Mouse (Mus musculus) cerebellum, postnatal 36 days (tissue): ENCODE data around the gene Il22ra2.

ENCODE experiments used
- DNase-seq, 2 experiments: peaks; one replicate each; pipeline ENCODE4 v3.0.0; 2021 to 2022; ENCODE audit warnings: mixed read lengths in 2 of 2

Il22ra2 gene

DNA sequence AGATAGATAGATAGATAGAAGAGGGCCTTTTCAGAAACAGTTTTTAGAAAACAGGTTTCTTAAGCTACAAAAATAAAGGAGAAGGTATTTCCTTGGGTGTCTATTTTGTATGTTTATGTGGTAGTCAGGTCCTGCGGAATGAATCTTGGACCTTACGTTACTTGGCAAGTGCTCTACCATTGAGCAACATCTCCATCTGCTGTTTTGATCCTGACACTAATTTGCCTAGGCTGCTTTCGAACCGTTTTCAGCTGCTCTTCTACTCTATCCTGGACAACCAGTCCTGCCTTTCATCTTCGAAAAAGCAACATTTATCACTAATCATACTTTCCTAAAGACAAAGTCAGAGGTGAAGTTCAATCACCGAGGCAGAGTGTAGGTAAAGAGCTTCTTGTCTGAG is 18.6 kb upstream of the Il22ra2 start:
- DNase-seq = no peak

DNA sequence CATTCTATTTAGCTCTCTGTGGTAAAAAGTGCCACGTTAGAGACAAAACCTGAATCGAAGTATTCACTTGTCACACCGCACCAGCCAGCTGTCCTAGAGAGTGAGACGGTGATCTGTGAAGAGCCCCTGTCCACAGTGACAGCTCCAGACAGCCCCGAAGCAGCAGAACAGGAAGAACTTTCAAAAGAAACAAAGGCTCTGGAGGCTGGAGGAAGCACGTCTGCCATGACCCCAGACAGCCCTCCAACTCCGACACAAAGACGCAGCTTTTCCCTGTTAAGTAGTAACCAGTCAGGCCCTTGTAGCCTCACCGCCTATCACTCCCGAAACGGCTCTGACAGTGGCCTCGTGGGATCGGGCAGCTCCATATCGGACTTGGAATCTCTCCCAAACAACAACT is 12.7 kb upstream of the Il22ra2 start:
- no peak for DNase-seq

DNA sequence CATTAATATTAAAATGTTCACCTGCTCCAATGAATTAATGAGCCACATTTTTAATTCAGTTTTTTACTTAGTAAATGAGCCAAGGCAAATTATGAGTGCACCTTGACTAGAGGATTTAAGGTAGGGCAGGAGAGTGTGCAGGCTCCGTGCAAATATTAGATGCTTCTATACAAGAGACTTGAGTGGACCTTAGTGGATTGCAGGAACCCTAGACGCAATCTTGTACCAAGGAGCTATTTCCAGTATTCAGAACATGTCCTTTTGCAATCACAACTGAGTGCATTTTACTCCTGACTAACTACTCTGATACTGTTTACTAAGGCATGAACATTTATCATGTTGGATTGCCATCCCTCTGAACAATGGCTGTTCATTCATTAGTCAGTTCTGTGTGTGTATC is 10.2 kb upstream of the Il22ra2 start:
- no peak for DNase-seq

DNA sequence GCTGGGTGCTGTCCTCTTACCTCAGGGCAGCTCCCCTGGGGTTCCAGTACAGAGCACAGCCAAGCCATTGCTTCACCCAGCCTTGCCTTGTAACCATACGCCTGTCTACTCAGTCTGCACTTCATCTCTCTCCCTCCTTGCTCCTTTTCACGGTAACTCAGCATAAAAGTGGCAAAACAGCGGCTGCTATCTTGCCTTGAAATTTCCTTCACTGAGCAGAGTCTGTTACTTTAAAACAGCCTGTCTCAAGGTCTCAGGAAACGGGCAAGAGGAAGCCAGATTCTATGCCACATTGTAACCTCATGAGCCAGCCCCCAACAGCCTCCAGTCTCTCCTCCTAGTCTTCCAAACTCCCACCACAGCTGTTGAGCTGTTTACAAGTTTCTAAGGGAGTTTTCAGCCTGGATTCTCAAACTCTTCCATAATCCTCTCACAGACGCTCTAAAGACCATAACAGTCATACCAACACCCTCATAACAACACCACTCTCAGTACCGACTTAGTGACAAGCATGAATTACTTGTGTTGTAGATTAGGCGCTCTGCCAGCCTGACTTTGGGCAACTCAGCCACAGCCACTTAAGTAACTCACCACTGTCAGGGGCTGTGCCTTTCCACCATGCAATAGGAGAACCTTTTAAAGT is 8.6 kb upstream of the Il22ra2 start:
- DNase-seq = no peak

DNA sequence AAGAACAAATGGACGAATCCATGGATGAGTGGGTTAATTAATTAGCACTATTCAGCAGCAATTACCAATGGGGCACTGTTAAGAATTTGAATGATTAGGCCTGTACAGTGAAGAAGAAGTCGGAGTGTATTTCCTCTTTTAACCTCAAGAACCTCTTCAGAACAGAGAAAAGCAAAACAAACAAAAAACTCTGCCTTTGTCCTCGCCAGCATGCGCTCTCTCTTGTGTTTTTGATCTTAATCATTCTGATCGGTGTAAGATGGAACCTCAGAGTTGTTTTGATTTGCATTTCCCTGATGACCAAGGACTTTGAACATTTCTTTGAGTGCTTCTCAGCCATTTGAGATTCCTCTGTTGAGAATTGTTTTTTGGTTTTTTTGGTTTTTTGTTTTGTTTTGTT is 2.1 kb upstream of the Il22ra2 start:
- no peak for DNase-seq

DNA sequence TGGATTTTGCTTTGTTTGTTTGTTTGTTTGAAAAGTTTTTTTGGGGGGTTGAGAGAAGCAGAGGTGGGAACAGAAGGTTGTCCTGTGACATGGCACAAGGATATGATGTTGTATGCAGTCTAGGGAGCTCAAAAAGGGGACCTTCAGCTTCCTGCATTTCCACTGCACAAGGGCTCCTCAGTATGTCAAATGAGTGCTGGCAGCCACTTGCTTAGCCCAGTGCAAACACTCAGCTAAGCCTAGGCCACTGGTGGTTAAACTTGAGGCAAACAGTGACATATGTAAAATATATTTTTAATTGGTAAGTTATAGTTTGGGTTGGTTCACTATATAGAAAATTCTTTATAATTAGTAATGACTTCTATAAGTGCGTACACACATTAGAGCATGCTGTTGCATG is 2.8 kb downstream of the Il22ra2 start:
- DNase-seq = no peak

DNA sequence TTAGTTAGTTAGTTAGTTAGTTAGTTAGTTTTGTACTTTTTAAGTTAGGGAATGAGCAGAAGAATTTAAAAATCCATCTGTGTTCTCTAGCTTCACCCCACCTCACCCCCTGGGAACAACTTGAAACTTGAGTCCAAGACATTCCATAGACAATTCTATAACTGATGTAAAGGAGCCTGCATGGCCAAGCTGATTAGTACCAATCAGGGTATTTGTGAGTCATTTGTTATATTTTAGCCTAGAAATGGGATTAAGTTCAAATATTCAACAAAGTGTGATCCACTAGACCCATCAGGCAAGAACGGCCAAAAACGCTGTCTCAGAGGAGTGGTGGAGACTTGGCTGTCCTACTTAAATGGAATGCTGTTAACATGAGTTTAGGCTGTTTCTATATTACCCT is 5.5 kb downstream of the Il22ra2 start:
- DNase-seq = no peak

DNA sequence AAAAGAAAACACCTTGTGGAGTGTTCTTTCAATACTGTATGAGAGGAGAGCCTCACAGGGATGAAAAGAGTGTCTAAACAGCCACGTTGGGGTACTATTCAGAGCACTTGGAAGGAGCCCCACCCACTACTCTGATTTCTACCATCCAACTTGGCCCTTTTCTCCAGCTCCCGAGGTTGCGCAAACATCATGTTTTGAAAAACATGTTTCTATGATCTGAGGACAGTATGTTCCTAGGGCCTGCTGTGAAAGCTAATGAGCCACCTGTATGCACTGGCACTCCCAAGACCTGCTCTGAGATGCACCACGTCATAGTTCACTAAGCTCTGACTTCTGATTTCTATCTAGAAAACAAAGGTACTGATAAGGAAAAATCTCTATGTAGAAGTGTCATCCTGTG is 6.0 kb downstream of the Il22ra2 start:
- DNase-seq = no peak

DNA sequence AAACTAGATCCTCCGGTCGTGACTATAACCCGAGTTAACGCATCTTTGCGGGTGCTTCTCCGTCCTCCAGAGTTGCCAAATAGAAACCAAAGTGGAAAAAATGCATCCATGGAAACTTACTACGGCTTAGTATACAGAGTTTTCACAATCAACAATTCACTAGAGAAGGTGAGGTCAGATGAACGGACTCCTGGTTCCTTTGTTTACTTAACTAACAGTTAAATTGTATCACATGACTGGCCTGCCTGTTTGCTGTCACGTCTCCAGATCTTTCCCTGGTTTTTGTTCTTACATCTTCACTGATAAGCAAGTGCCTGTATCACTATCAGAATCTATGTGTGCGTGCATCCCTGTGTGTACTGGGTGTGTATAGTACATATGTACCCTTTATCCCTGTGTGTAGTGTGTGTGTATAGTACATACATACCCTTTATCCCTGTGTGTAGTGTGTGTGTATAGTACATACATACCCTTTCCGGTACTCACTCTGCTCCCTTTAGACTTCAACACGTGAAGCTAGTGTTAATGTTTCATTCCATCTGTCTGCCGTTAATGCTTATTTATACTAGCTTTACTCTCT is 9.9 kb downstream of the Il22ra2 start:
- DNase-seq = no peak

DNA sequence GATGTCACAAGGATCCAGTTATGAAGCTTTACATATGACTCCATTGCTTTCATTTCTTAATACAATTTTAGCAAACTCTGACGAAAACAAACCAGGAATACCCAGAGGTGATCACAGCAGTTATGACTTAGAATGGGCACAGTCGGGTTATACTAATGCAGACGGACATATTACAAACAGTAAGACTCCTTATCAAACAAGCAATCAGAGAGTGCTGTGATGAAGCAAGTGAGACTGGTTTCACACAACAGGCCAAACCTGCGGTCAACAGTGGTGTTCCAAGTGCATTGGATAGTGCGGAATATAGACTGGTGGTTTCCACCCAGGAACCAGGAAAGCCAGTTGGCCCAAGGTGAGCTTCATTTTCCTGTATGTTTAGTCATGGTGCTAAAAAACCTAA is 17.1 kb downstream of the Il22ra2 start:
- DNase-seq = no peak

DNA sequence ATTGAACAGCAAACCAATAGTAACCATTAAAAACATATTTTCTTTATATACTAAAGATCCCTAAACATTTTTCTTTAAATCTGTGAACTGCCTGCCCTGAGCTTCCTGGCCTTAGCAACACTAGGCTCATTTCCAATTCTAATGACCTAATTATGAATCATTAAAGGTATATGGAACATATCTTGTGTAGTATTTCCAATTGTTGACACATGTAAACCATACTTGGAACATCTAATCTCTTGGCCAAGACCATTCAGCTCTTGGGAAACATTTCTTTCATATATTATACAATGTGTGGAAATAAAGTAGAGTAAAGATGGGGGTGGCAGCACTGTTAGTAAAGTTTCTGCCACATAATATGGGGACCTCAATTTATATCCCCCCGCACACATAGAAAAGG is 17.8 kb downstream of the Il22ra2 start:
- no peak for DNase-seq

DNA sequence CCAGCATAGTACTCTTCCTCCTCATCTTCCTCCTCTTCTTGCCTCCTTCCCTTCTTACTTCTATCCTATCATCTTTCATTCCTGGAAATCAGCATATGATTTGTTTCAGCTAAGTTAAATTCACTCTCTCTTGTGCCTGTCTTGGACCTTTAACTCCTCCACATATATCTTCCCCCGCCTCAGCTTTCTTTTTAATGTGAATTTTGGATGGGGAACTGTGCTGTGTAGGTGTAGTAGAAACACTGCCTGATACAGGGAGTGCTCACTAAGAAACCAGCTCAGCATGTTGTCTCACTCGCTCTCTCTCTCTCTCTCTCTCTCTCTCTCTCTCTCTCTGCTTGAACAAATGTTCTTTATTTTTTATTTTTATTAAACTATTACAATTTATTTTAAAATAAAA is 23.3 kb downstream of the Il22ra2 start:
- no peak for DNase-seq

DNA sequence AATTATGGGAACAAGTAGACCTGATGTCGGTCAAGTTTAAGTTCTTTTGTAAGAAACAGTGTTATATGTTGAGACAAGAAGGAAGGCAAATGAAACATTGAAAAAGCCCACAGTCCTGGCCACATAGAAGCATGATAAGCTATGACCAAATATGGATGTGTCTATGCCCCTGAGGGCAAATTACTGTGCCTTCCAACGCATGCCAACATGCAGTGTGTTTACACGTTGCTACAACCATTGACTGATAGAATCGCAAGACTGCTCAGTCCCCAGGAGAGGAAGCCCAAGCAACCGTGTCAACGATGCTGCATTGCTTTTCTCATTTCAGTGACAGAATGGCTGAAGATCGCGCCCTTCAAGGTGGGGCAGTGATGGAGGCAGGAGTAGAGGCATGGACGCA is 35.6 kb downstream of the Il22ra2 start:
- DNase-seq = no peak

DNA sequence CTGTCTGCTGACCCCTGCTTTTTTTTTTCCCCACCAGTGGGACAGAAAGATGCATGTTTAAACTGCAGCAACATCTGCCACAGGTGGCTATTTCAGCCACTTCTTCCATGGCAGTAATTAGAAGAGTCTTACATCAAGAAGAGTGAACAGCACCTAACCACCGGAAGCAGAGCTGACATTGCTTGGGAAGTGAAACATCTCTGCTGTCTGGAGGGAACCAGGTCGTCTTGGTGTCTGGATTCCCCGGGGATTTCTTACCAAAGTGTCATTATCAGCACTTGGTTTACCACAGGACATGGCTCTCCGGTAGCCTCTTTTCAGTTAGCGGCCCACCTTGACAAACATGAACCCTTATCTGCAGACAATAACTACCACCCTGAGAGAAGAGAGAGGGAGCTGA is 38.2 kb downstream of the Il22ra2 start:
- no peak for DNase-seq

DNA sequence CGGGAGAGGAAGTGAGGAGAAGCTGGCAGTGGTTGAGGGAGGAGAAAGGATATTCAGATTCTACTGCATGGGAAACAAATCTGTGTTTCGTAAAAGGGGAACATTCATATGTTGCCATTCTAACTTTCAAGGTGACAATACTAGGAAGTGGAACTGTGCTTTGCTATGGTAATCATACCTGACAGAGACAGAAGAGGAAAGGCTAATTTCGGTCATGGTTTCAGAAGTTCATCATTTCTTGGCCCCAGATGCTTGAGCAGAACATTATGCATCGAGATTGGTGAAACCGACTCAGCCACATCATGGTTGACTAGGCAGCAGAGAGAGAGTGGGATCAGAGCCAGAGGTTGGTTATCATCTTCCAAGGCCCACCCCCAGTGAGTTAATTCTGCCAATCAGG is 47.2 kb downstream of the Il22ra2 start:
- DNase-seq = no peak

DNA sequence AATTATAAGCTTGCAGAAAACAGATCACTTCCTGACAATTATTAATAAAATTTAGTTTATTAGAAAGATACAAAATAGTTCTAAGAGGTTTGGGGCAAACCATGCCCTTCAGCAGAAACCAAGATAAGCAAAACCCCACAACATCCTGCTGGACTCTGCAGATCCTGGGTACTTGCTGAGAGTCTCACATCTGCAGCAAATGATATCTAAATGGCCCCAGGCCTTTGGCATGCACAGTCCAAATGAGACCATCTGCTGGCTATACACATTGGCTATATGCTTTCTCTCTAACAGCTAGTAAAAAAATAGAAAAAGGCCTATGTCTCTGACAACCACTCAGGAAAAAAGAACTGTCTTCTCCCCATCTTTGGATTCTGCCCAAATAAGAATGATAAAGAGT is 50.2 kb downstream of the Il22ra2 start:
- DNase-seq = no peak

DNA sequence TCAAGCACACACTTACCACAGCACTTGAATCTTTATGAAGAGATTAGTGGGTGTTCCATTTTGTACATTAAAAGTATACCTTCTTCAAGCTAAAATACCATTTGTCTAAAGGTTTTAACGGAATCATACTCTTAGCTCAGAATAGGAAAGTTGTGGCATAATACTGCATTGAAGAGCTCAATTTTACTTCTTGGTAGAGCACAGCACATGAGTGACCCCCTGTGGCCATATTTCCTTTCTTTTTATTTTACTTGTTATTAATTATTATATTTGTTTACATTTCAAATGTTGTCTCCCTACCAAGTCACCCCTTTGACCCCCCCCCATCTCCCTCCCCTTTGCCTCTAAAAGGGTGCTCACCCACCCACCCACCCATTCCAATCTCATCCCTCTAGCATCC is 51.3 kb downstream of the Il22ra2 start:
- no peak for DNase-seq
